Mouse (Mus musculus): ENCODE measurements at regions not wholly inside any gene's neighbourhood (a gene's known extent, or its start where the extent isn't known, plus 50 kb on each side); places are given as distances from the start of the nearest gene placed in this dataset.
A peak's percentile ranks its signal among the peaks of the same experiment; 100 is the strongest.
"Not testable (repeated sequence)": the region's sequence is repeated elsewhere in the genome, so short reads cannot be mapped to it uniquely, and the experiment has no call there.

- DNase-seq (ENCODE audit: low spot score in 2 of 2), result no peak
Measured at GRCm38 (mm10) chr17:31732176-31732880, 54.7 kb downstream of the Cryaa start.

GRCm38 (mm10) chr17:31734521-31734920 lies 56.9 kb downstream of the Cryaa start:
- no peak for DNase-seq (ENCODE audit: low spot score in 2 of 2)

DNA sequence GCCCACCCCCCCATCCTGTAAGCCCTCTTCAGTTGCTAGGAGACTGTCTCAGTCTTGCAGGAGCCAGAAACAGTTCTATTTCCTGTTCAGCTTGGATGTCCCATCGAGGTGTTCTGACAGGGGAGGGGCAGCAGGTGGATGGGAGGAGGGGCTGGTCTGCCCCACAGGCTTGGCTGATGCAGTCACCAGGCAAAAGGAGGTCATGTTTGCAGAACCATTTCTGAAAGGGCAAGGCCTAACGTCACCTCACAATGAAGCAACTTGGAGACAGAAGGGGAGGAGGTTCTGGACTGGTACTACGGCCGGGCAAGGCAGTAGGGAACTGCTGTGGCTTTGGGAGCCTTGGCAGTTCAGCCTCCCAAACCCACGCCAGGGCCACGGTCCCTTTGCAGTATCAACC lies 59.1 kb downstream of the Cryaa start:
- no peak for DNase-seq (ENCODE audit: low spot score in 2 of 2)

GRCm38 (mm10) chr17:31738249-31738648 lies 60.6 kb downstream of the Cryaa start:
- DNase-seq (ENCODE audit: low spot score in 2 of 2), result no peak

DNA sequence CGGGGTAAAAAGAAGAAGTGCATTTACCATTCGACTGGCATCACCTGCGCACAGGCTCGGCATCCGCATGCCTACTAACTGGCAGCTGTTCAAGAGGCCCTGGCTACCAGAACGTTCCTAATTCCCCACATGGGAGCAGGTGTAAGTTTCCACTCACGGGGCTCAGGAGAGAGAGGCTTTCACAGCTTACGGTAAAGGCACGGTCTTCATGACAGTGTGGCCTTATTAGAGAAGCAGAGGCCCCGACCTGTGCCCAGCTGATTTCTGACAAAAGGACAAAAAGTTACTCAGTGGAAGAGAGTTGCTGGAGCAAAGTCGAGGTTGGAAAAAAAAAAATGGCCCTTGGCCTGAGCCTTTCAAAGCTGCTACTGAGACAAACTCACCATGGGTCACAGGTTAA lies 62.0 kb downstream of the Cryaa start:
- DNase-seq (ENCODE audit: low spot score in 2 of 2), result no peak

GRCm38 (mm10) chr17:31740059-31740458 lies 62.5 kb downstream of the Cryaa start:
- DNase-seq (ENCODE audit: low spot score in 2 of 2), result no peak

- no peak for DNase-seq (ENCODE audit: low spot score in 2 of 2)
Measured at GRCm38 (mm10) chr17:31743656-31744055, 66.0 kb downstream of the Cryaa start.

DNA sequence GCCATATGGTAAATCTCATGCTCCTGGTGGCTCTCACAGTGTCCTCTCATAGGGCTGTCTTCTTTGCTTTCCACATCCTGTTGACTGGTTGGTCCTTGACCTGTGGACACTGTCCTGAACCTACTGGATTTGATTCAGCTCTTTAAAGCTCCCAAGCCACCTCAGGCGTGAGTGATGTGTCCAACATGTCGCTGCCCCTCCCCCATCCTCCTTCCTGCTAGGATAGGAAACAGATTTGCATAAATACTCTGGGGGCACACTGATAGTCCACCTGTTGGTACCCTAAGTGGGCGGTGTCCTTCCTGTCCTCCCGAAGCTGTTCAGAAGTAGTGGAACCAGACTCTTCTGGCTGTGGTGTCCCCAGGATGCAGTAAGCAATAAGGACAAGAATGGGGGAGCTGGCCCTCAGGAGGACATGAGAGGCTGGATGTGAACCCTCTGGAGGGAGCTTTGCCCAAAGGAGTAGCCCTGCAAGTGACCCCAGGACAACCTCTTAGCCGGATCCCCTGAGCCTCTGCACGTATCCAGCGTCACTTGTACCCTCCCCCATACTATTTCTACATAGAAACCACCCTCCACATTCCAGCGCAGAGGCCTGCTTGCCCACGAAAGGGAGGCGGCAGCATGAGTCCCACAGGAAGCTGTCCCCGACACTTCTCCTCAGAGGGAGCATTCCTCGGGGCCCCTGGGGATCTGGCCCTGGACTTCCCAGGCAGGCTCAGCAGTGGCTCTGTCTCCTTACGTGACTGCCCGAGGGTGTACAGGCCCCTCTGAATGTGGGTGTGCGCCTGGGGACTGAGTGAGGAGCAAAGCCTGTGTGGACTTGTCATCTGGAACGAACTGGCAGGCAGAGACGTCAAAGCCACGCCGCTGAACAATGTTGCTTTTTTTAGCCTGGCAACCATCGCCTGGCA lies 68.8 kb downstream of the Cryaa start:
- DNase-seq (ENCODE audit: low spot score in 2 of 2), result no peak

DNA sequence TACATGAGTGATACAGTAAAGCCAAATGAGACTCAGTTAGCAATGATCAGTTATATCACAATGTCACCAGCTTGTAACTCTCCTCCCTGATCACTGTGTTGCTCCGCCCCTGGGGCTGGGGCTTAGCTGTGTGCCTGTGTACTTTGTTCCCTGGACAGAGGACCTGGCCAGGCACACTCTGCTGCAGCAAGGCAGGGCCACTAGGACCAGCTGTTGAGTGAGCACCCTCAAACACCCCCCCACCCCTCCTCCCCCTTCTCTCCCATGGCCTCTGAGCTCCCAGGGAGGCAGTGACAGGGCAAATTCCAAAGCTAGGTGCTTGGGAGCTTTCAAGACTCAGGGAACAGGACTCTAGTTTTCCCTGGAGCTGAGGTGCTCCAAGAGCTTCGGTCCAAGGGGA lies 70.0 kb downstream of the Cryaa start:
- no peak for DNase-seq (ENCODE audit: low spot score in 2 of 2)

DNA sequence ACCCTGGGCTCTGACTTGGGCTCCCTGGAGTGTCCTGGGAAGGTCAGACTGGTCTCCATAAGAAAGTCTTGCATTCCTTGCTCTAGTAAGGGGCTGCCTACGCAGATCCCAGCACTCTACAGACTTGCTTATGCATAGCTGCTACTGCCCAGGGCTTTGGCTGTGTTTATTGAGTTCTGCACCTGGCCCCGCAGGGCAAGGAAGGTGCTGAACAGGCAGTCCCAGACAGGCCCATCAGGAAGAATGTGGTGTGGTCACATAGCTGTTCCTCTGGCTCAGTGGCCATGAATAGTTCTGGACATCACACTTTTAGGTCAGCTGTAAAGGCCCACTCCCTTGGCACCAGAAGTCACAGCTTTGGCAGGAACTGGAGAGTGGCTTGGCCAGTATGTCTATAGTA lies 70.6 kb downstream of the Cryaa start:
- no peak for DNase-seq (ENCODE audit: low spot score in 2 of 2)

GRCm38 (mm10) chr17:31748971-31749370 lies 71.4 kb downstream of the Cryaa start:
- DNase-seq (ENCODE audit: low spot score in 2 of 2), result no peak

DNA sequence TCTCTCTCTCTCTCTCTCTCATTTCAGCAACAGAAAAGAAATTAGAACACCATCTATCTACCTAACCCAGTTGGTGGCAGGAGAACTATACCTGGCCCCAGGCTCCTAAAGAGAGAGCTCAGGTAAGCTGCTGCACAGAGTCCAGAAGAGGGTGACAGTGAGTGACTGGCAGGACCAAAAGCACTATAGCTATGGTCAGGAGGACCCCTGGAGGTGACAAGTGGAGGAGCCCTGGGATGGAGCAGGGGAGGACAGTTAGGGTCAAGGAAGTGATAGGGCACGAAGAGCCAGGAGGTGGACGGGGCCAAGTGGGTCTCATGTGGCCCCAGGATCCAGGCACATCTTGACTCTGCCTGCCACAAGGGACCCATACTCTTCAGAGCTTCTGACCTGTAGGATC lies 73.7 kb downstream of the Cryaa start:
- DNase-seq (ENCODE audit: low spot score in 2 of 2), result no peak

DNA sequence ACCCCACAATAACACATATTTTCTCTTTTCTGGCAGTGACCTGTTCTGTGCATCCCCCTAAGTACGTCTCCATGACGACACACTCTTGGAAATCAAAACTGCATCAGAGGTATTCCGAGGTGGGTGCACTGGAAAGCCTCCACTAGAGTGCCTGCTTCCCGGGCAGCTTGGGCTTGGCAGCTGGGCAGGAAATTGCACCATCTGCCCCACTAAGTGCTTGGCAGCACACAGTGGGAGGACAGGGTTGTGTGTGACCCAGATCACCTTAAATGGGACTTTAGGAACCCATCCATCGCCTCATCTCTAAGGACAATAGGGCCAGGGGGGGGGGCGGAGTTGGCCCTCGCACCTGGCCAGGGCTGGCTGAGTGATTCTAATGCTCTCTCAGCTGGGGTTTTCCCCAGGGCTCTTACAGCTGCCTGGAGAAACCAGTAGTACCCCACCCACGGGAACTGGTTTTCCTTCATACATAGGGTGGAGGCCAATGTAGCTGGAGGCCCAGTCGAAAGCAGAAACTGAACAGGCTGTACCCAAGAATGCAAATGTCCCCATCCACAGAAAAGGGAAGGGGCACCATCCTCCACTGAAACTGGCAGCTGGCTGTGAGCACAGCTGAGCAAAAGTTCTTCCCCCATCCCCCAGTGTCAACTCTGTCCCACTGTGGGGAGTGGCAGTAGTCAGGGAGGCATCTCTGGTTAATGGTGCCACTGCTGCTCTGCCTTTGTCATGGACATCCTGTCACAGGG lies 75.7 kb downstream of the Cryaa start:
- DNase-seq (ENCODE audit: low spot score in 2 of 2), result no peak

- no peak for DNase-seq (ENCODE audit: low spot score in 2 of 2)
Measured at GRCm38 (mm10) chr17:31753859-31754229, 76.2 kb downstream of the Cryaa start.

DNA sequence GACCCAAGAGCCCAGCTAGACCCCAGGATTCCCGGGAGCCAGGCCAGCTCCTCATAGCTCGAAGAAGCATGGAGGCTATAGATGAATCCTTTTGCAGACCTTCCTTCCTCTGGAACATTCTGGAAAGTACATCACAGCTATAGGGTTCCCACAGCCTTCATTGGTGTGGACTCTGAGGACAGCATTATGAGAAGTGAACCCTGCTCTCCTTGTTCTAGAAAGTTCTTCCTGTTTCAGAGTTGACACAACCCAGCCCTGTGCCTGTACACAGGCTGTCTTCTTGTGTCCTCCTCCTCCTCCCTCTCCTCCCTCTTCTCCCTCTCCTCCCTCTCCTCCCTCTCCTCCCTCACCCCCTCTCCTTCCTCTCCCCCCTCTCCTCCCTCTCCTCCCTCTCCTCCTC lies 82.9 kb downstream of the Cryaa start:
- DNase-seq (ENCODE audit: low spot score in 2 of 2), result no peak

DNA sequence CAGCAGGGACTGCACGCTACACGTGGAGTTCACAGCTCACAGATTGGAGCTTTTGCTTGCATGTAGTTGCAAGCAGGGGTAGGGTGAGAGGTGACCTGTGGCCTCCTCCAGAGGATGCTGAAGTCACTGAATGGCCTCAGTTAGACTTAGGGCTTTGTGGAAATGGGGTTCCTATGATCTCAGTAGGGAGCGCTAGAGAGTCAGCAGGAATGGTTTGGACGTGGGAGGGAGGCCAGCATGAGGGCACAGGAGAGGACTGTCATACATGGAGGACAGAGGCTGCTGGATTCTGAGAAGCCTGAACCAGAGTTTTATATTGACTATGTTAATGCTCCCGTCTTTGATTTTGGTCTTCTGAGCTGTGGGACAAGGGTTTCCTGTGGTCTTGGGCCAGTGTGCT lies 85.5 kb downstream of the Cryaa start:
- no peak for DNase-seq (ENCODE audit: low spot score in 2 of 2)

DNA sequence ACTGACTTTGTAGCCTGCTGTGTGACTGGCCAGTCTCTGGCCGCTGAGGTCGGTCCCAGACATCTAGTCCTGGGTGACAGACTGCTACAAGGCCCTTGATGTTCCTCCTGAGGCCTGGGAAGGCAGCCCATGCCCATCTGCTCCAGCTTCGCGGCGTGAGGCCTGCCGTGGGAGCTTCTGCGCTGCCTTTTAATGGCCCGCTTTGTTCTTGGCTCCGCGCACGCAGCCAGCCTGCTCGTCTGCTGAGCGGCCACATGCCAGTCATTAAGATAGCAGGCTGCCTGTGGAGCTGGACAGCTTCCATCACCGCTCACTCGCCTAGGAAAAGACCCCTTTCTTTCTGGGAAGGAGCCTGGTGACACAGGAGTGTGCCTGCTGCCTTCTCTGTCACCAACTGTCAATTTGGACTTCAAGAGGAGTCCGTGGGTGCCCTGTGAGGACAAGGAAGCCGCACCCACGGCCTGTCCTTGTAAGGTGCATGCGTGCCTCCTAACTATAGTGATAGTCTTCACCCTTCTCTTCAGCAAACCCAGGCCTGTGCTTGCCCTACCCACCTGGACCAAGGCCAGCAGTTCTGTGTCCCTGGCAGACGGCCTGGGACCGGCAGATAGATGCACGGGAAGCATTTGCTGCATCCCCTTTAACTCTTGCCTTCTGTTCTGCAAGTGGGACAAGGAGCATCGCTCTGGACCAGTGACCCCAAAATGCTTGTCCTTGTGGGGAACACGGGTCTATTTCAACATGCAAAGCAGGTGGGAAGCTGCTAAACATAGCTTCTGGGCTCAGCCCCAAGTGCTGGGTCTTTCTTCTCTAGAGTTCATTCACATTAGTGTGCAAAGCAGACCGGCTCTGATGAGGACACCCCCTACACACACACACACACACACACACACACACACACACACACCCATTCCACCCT lies 88.6 kb downstream of the Sik1 start:
- DNase-seq (ENCODE audit: low spot score in 2 of 2), result peak; percentile 64 to 71

DNA sequence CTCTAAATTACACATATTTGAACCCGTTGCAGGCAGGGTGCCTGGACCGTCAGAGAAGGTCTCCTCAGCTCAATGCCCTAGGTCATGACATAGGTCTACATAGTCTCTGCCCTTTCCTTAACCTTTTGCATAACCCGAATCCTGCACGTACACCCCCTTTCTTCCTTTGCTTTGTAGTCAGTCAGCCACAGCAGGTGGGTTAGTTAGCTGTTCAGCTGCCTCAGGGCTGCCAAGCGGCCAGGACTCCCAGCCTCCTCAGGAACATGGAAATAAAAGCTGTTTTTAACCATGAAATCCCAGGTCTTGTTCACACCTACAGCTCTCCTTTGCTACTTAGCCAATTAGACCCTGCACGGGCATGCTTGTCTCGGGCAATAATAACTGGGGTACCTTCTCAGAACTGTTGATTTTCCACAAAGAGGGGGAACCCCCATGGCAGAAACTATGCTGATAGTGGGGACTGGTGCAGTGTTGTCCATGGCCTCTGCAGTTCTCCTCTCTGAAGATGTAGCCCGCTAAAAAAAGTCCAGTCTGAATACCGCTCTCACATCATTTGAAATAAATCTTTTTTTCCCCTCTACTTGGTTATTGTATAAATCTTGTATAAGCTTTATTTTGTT lies 83.3 kb downstream of the Sik1 start:
- no peak for DNase-seq (ENCODE audit: low spot score in 2 of 2)

DNA sequence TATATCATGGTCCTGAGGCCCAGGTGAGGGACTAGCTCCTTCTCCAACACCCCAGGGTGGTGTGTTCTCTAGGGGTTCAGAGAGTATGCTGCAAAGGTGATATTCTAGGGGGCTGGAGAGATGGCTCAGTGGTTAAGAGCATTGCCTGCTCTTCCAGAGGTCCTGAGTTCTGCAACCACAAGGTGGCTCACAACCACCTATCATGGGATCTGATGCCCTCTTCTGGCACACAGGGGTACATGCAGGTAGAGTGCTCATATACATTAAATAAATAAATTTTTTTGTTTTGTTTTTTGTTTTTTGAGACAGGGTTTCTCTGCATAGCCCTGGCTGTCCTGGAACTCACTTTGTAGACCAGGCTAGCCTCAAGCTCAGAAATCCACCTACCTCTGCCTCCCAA lies 81.7 kb downstream of the Sik1 start:
- DNase-seq (ENCODE audit: low spot score in 2 of 2), result not testable (repeated sequence)

DNA sequence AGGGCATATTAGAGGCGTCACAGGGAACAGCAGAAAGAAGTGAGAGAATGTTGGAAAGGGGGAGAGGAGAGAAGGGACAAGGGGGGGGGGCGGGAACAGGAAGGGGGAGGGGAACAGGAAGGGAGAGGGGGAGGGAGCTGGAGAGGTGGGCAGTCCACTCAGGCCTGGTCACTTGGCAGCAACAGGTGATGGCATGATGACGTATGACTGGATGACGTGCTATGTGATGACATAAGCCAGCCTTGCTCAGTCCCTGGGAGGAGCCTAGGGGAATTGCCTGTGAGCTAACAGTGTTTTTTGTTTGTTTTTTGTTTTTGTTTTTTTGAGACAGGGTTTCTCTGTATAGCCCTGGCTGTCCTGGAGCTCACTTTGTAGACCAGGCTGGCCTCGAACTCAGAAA lies 80.6 kb downstream of the Sik1 start:
- DNase-seq (ENCODE audit: low spot score in 2 of 2), result no peak

GRCm38 (mm10) chr17:31775966-31776365 lies 79.6 kb downstream of the Sik1 start:
- no peak for DNase-seq (ENCODE audit: low spot score in 2 of 2)
